Mouse (Mus musculus): ENCODE data around the gene Susd4.
A peak's percentile ranks its signal among the peaks of the same experiment; 100 is the strongest.

Susd4 gene

GRCm38 (mm10) chr1:182763716-182764461 is at the start of gene Susd4:
Susd4 (plus strand) TSS chr1:182763860.
- DNase-seq (ENCODE audit: low spot score in 2 of 2), result peak in 1 of 2 experiments; percentile 8

- no peak for DNase-seq (ENCODE audit: low spot score in 2 of 2)
These were observed 49.3 kb upstream of the Susd4 start for GRCm38 (mm10) chr1:182714236-182714935.

GRCm38 (mm10) chr1:182727541-182727940 is 36.1 kb upstream of the Susd4 start:
- no peak for DNase-seq (ENCODE audit: low spot score in 2 of 2)

GRCm38 (mm10) chr1:182729002-182729401 is 34.7 kb upstream of the Susd4 start:
- DNase-seq (ENCODE audit: low spot score in 2 of 2), result no peak

- DNase-seq (ENCODE audit: low spot score in 2 of 2), result no peak
These were observed 31.0 kb upstream of the Susd4 start for GRCm38 (mm10) chr1:182732695-182733094.

GRCm38 (mm10) chr1:182735891-182736290 is 27.8 kb upstream of the Susd4 start:
- no peak for DNase-seq (ENCODE audit: low spot score in 2 of 2)

GRCm38 (mm10) chr1:182747081-182747480 is 16.6 kb upstream of the Susd4 start:
- DNase-seq (ENCODE audit: low spot score in 2 of 2), result no peak

- DNase-seq (ENCODE audit: low spot score in 2 of 2), result no peak
These were observed 15.8 kb upstream of the Susd4 start for GRCm38 (mm10) chr1:182747834-182748233.

GRCm38 (mm10) chr1:182749080-182749479 is 14.6 kb upstream of the Susd4 start, which contains the start of gene Ccdc185:
Ccdc185 (minus strand) TSS chr1:182749180.
- DNase-seq (ENCODE audit: low spot score in 2 of 2), result no peak

GRCm38 (mm10) chr1:182751301-182751700 is 12.4 kb upstream of the Susd4 start:
- DNase-seq (ENCODE audit: low spot score in 2 of 2), result no peak

GRCm38 (mm10) chr1:182753694-182754093 is 10.0 kb upstream of the Susd4 start:
- DNase-seq (ENCODE audit: low spot score in 2 of 2), result no peak

GRCm38 (mm10) chr1:182754865-182755264 is 8.8 kb upstream of the Susd4 start:
- no peak for DNase-seq (ENCODE audit: low spot score in 2 of 2)

- no peak for DNase-seq (ENCODE audit: low spot score in 2 of 2)
These were observed 4.9 kb upstream of the Susd4 start for GRCm38 (mm10) chr1:182758783-182759182.

- DNase-seq (ENCODE audit: low spot score in 2 of 2), result no peak
These were observed 407 bp upstream of the Susd4 start for GRCm38 (mm10) chr1:182763191-182763715.

GRCm38 (mm10) chr1:182764541-182765281 is 1.1 kb downstream of the Susd4 start:
- DNase-seq (ENCODE audit: low spot score in 2 of 2), result no peak

GRCm38 (mm10) chr1:182775576-182775975 is 11.9 kb downstream of the Susd4 start:
- DNase-seq (ENCODE audit: low spot score in 2 of 2), result no peak

GRCm38 (mm10) chr1:182776749-182777410 is 13.2 kb downstream of the Susd4 start:
- DNase-seq (ENCODE audit: low spot score in 2 of 2), result no peak

GRCm38 (mm10) chr1:182778225-182778624 is 14.6 kb downstream of the Susd4 start:
- no peak for DNase-seq (ENCODE audit: low spot score in 2 of 2)

- DNase-seq (ENCODE audit: low spot score in 2 of 2), result no peak
These were observed 15.4 kb downstream of the Susd4 start for GRCm38 (mm10) chr1:182779024-182779520.

- DNase-seq (ENCODE audit: low spot score in 2 of 2), result no peak
These were observed 20.1 kb downstream of the Susd4 start for GRCm38 (mm10) chr1:182783774-182784173.

- DNase-seq (ENCODE audit: low spot score in 2 of 2), result no peak
These were observed 21.1 kb downstream of the Susd4 start for GRCm38 (mm10) chr1:182784784-182785183.

All from spleen, postnatal 14 days (tissue).